Mouse (Mus musculus): Measurements from ENCODE around the gene Srcap. TPM values are rescaled to one million over a fixed set of nuclear protein-coding genes. Genes with fewer than 3 reads are reported as not detected.

The Srcap gene
- polyA plus RNA-seq, 1 experiment from 2014 or later, result 22.8 TPM

GRCm38 (mm10) chr7:127592575-127592974, 80.8 kb downstream of the Srcap start:
- no peak for TF ChIP-seq CTCF (IDR thresholded peaks at IDR 0.05)
- POLR2A ChIA-PET, result interaction anchor here (1.1 to 1.4 kb wide), 2 partner anchors 10 to 12 kb away, joined by 4 to 7 read pairs; no protein-coding TSS in a partner anchor
- CTCF ChIA-PET, result interaction anchor here (1.1 to 1.2 kb wide), 2 partner anchors 11 to 18 kb away, joined by 3 read pairs; no protein-coding TSS in a partner anchor
- no peaks in the 10 kb centered on the region for H3K27me3 ChIP-seq
- no peak for DNase-seq (ENCODE audit: low read depth, low spot score)
- in situ Hi-C loops (cut with MboI; ENCODE audit: low pct_unique_long_range_greater_than_20kb), result no loop called here
- ATAC-seq, result no peak

GRCm38 (mm10) chr7:127596747-127597146, 85.0 kb downstream of the Srcap start:
- no peak for TF ChIP-seq CTCF (IDR thresholded peaks at IDR 0.05)
- DNase-seq (ENCODE audit: low read depth, low spot score) (no peak), ATAC-seq (no peak)
- in situ Hi-C loops (cut with MboI; ENCODE audit: low pct_unique_long_range_greater_than_20kb), result no loop called here
- no peaks in the 10 kb centered on the region for H3K27me3 ChIP-seq
- CTCF ChIA-PET, result no interaction called here
- POLR2A ChIA-PET, result interaction anchor here (0.9 kb wide), 1 partner anchor 8 kb away, joined by 3 read pairs; no protein-coding TSS in a partner anchor

- TF ChIP-seq CTCF (IDR thresholded peaks at IDR 0.05), result no peak
- ChIA-PET POLR2A (interaction anchor here (1.8 kb wide), 1 partner anchor 12 kb away, joined by 7 read pairs; the partner anchor contains the start of genes Ccdc189 and Rnf40), CTCF (interaction anchor here (1.3 kb wide), 1 partner anchor 15 kb away, joined by 4 read pairs; the partner anchor contains the start of gene Zfp629)
- DNase-seq (ENCODE audit: low read depth, low spot score) (no peak), ATAC-seq (no peak)
- in situ Hi-C loops (cut with MboI; ENCODE audit: low pct_unique_long_range_greater_than_20kb), result no loop called here
- H3K27me3 ChIP-seq, result no peaks in the 10 kb centered on the region
Observed at GRCm38 (mm10) chr7:127600612-127601011, 88.8 kb downstream of the Srcap start.

GRCm38 (mm10) chr7:127601735-127602134, 90.0 kb downstream of the Srcap start:
- in situ Hi-C loops (cut with MboI; ENCODE audit: low pct_unique_long_range_greater_than_20kb), result no loop called here

GRCm38 (mm10) chr7:127602903-127603302, 91.1 kb downstream of the Srcap start:
- in situ Hi-C loops (cut with MboI; ENCODE audit: low pct_unique_long_range_greater_than_20kb), result no loop called here
- no peak for TF ChIP-seq CTCF (IDR thresholded peaks at IDR 0.05)
- H3K27me3 ChIP-seq, result no peaks in the 10 kb centered on the region
- POLR2A ChIA-PET, result interaction anchor here (2.2 to 2.5 kb wide), 2 partner anchors 11 kb away, joined by 7 read pairs; no protein-coding TSS in a partner anchor
- DNase-seq (ENCODE audit: low read depth, low spot score), result no peak
- ATAC-seq, result no peak
- CTCF ChIA-PET, result interaction anchor here (0.9 to 1.4 kb wide), 2 partner anchors 11 to 13 kb away, joined by 3 read pairs; partner anchors contain the start of gene Zfp629

More at GRCm38 (mm10) chr7:127601735-127602134, 90.0 kb downstream of the Srcap start:
- no peaks in the 10 kb centered on the region for H3K27me3 ChIP-seq
- ATAC-seq (no peak), DNase-seq (ENCODE audit: low read depth, low spot score) (no peak)
- TF ChIP-seq CTCF (IDR thresholded peaks at IDR 0.05), result no peak
- POLR2A ChIA-PET, result interaction anchor here (2.5 kb wide), 1 partner anchor 9 kb away, joined by 7 read pairs; no protein-coding TSS in a partner anchor
- CTCF ChIA-PET, result interaction anchor here (1.3 kb wide), 1 partner anchor 14 kb away, joined by 4 read pairs; the partner anchor contains the start of gene Zfp629

- ChIA-PET POLR2A (interaction anchor here (0.9 to 2.2 kb wide), 3 partner anchors 8 to 12 kb away, joined by 3 to 7 read pairs (median 4); no protein-coding TSS in a partner anchor), CTCF (interaction anchor here (1.5 kb wide), 1 partner anchor 14 kb away, joined by 3 read pairs; no protein-coding TSS in a partner anchor)
- TF ChIP-seq CTCF (IDR thresholded peaks at IDR 0.05), result no peak
- ATAC-seq (no peak), DNase-seq (ENCODE audit: low read depth, low spot score) (no peak)
- no peaks in the 10 kb centered on the region for H3K27me3 ChIP-seq
- in situ Hi-C loops (cut with MboI; ENCODE audit: low pct_unique_long_range_greater_than_20kb), result no loop called here
Observed at GRCm38 (mm10) chr7:127604256-127604655, 92.5 kb downstream of the Srcap start.

- POLR2A ChIA-PET, result interaction anchor here (0.5 kb wide), 1 partner anchor 132 kb away, joined by 4 read pairs; no protein-coding TSS in a partner anchor
- H3K27me3 ChIP-seq, result no peaks in the 10 kb centered on the region
- ATAC-seq (no peak), DNase-seq (ENCODE audit: low read depth, low spot score) (no peak)
- in situ Hi-C loops (cut with MboI; ENCODE audit: low pct_unique_long_range_greater_than_20kb), result no loop called here
- no peak for TF ChIP-seq CTCF (IDR thresholded peaks at IDR 0.05)
- CTCF ChIA-PET, result no interaction called here
Observed at GRCm38 (mm10) chr7:127607150-127607549, 95.4 kb downstream of the Srcap start.

Other genes with a start within 250 kb of the Srcap start
- 89.8 TPM for gene Sephs2, start 237.9 kb upstream of the Srcap start, polyA plus RNA-seq (2021)
- gene Itgal, start 215.7 kb upstream of the Srcap start, polyA plus RNA-seq (2021), result 0.30 TPM
- gene Zfp768, start 166.4 kb upstream of the Srcap start, polyA plus RNA-seq (2021), result 30.3 TPM
- 4.9 TPM for gene Zfp747, start 135.9 kb upstream of the Srcap start, polyA plus RNA-seq (2021)
- gene 9130019O22Rik, start 124.8 kb upstream of the Srcap start, polyA plus RNA-seq (2021), result 4.9 TPM
- gene E430018J23Rik, start 118.4 kb upstream of the Srcap start, polyA plus RNA-seq (2021), result 10.0 TPM
- 2.9 TPM for gene Zfp764, start 105.2 kb upstream of the Srcap start, polyA plus RNA-seq (2021)
- 20.6 TPM for gene Zfp688, start 89.9 kb upstream of the Srcap start, polyA plus RNA-seq (2021)
- gene Zfp689, start 62.8 kb upstream of the Srcap start, polyA plus RNA-seq (2021), result 5.9 TPM
- 71.9 TPM for gene Prr14, start 52.4 kb upstream of the Srcap start, polyA plus RNA-seq (2021)
- gene Fbrs, start 32.8 kb upstream of the Srcap start, polyA plus RNA-seq (2021), result 50.1 TPM
- 21.1 TPM for gene Gm42715, start 7.6 kb downstream of the Srcap start, polyA plus RNA-seq (2021)
- gene Tmem265, start 49.4 kb downstream of the Srcap start, polyA plus RNA-seq (2021), result not detected
- 48.6 TPM for gene Phkg2, start 61.4 kb downstream of the Srcap start, polyA plus RNA-seq (2021)
- 22.0 TPM for gene Ccdc189, start 76.6 kb downstream of the Srcap start, polyA plus RNA-seq (2021)
- gene Rnf40, start 76.8 kb downstream of the Srcap start, polyA plus RNA-seq (2021), result 42.7 TPM
- 20.6 TPM for gene Zfp629, start 103.8 kb downstream of the Srcap start, polyA plus RNA-seq (2021)
- gene Bcl7c, start 196.9 kb downstream of the Srcap start, polyA plus RNA-seq (2021), result 53.6 TPM
- 10.8 TPM for gene Ctf1, start 200.8 kb downstream of the Srcap start, polyA plus RNA-seq (2021)
- 0.09 TPM for gene Ctf2, start 220.2 kb downstream of the Srcap start, polyA plus RNA-seq (2021)
- gene Fbxl19, start 232.6 kb downstream of the Srcap start, polyA plus RNA-seq (2021), result 38.6 TPM